Mouse (Mus musculus): ENCODE measurements at regions not wholly inside any gene's neighbourhood (a gene's known extent, or its start where the extent isn't known, plus 50 kb on each side); places are given as distances from the start of the nearest gene placed in this dataset.

GRCm38 (mm10) chr16:45331236-45331635 lies 77.6 kb downstream of the Cd200 start:
- DNase-seq: no peak

- peak; percentile 30 for DNase-seq
Measured at GRCm38 (mm10) chr16:45330298-45330697, 78.6 kb downstream of the Cd200 start.

GRCm38 (mm10) chr16:45329716-45330115 lies 79.1 kb downstream of the Cd200 start:
- DNase-seq: no peak

GRCm38 (mm10) chr16:45327103-45327502 lies 81.8 kb downstream of the Cd200 start:
- no peak for DNase-seq

GRCm38 (mm10) chr16:45311479-45311878 lies 87.4 kb downstream of the Btla start:
- no peak for DNase-seq

All from thymus, postnatal 14 days (tissue).